Mouse (Mus musculus) myocyte (in vitro differentiated cells): ENCODE results near the gene Kmt2c.

Experiments
- CEBPB ChIP-seq: IDR thresholded peaks from 2 replicates; pipeline ENCODE4 v1.6.1; 2011; ENCODE audit warnings: mild to moderate bottlenecking, moderate library complexity; ENCODE audit not compliant: poor library complexity, insufficient read depth, severe bottlenecking
- E2F4 ChIP-seq: IDR thresholded peaks from one replicate; pipeline ENCODE4 v1.6.1; 2011; ENCODE audit warnings: mild to moderate bottlenecking, control low read depth, moderate library complexity; ENCODE audit not compliant: insufficient read depth
- MAX ChIP-seq: IDR thresholded peaks from one replicate; pipeline ENCODE4 v1.6.1; 2011; ENCODE audit warnings: low read depth, mild to moderate bottlenecking, control low read depth
- MYOD1 ChIP-seq, 3 experiments: IDR thresholded peaks; one replicate each; pipeline ENCODE4 v1.6.1; 2011; ENCODE audit warnings: control low read depth in 2 of 3, low read depth in 2 of 3, mild to moderate bottlenecking in 2 of 3, moderate library complexity in 1 of 3; ENCODE audit not compliant: insufficient read length in 2 of 3, control insufficient read depth in 1 of 3
- POLR2A ChIP-seq: IDR thresholded peaks from one replicate; pipeline ENCODE4 v1.6.1; 2011; ENCODE audit warnings: low read depth, mild to moderate bottlenecking, control low read depth, moderate library complexity; ENCODE audit not compliant: insufficient read length
- POLR2AphosphoS2 ChIP-seq: IDR thresholded peaks from one replicate; pipeline ENCODE4 v1.6.1; 2011; ENCODE audit warnings: low read depth, control low read depth; ENCODE audit not compliant: insufficient read length
- REST ChIP-seq: IDR thresholded peaks from one replicate; pipeline ENCODE4 v1.6.1; 2011; ENCODE audit warnings: mild to moderate bottlenecking, control low read depth, moderate library complexity; ENCODE audit not compliant: insufficient read depth, insufficient read length
- TCF12 ChIP-seq: IDR thresholded peaks from one replicate; pipeline ENCODE4 v1.6.1; 2011; ENCODE audit warnings: mild to moderate bottlenecking, control low read depth; ENCODE audit not compliant: poor library complexity, insufficient read depth, severe bottlenecking
- USF1 ChIP-seq: IDR thresholded peaks from one replicate; pipeline ENCODE4 v1.6.1; 2011; ENCODE audit warnings: low read depth, mild to moderate bottlenecking, control low read depth, moderate library complexity

GRCm38 (mm10) chr5:25526116-25526515 is 27.5 kb upstream of the Kmt2c start:
- TF ChIP-seq E2F4, result no peak
- no peak for TF ChIP-seq POLR2AphosphoS2
- TF ChIP-seq POLR2A, result no peak
- TF ChIP-seq TCF12, result no peak
- TF ChIP-seq MAX, result no peak
- TF ChIP-seq REST, result no peak
- peak; percentile 30 for TF ChIP-seq USF1
- no peak for TF ChIP-seq MYOD1 (IDR thresholded peaks at IDR 0.05; ENCODE audit: control insufficient read depth in 1 of 3, insufficient read length in 2 of 3, low read depth in 2 of 3)
- TF ChIP-seq CEBPB, result no peak
